Mouse (Mus musculus) kidney, adult 2 months (tissue): ENCODE data around the gene Apod. TPM values are rescaled to one million over a fixed set of nuclear protein-coding genes. Genes with fewer than 3 reads are reported as not detected.

Source experiments
- DNase-seq: peaks from one replicate; pipeline ENCODE4 v3.0.0; 2021
- H3K27ac ChIP-seq: fragments of 200-500 bp; 2 replicates; pipeline ENCODE4 v1.5.1; 2012; ENCODE audit warnings: low read depth, low read length, control low read depth, inconsistent platforms; ENCODE audit not compliant: insufficient read depth
- H3K27me3 ChIP-seq: fragments of 200-500 bp; replicated peaks from 2 replicates; pipeline ENCODE4 v1.6.1; 2012; ENCODE audit warnings: mild to moderate bottlenecking, moderate library complexity, low read length, inconsistent platforms; ENCODE audit not compliant: control insufficient read depth, insufficient read depth
- H3K36me3 ChIP-seq: fragments of 200-500 bp; 2 replicates; pipeline ENCODE4 v1.6.1; 2012; ENCODE audit warnings: mild to moderate bottlenecking, moderate library complexity, low read length, inconsistent platforms; ENCODE audit not compliant: control insufficient read depth, insufficient read depth
- H3K4me1 ChIP-seq: fragments of 200-500 bp; 2 replicates; pipeline ENCODE4 v1.6.1; 2011; ENCODE audit warnings: low read length; ENCODE audit not compliant: control insufficient read depth, insufficient read depth
- H3K4me3 ChIP-seq: fragments of 200-500 bp; 2 replicates; pipeline ENCODE4 v1.5.1; 2011; ENCODE audit warnings: mild to moderate bottlenecking, low read depth, low read length, control low read depth; ENCODE audit not compliant: insufficient read depth
- CTCF ChIP-seq: fragments of 200-500 bp; conservative IDR thresholded peaks from 2 replicates; pipeline ENCODE4 v1.5.1; 2011; ENCODE audit warnings: low read depth, mild to moderate bottlenecking, control low read depth, low read length, moderate library complexity, mixed read lengths; ENCODE audit not compliant: insufficient read depth, insufficient read length
- POLR2A ChIP-seq: fragments of 200-500 bp; IDR thresholded peaks from one replicate; pipeline ENCODE4 v1.6.1; 2011; ENCODE audit warnings: low read depth, low read length, control low read depth
- WGBS: fragments of 180-500 bp; shearing (Covaris S2); methylation state at CpG from one replicate; pipeline ENCODE4 v1.1.7; 2018; 5-methylcytosine and 5-hydroxymethylcytosine counted together
- polyA plus RNA-seq: library from polyadenylated mRNA; depleted of rRNA; stranded (reverse); fragments of >200 nt; gene quantifications from 2 replicates; pipeline ENCODE4 v1.2.3, GENCODE M21; 2012

Gene Apod
- polyA plus RNA-seq, 1 experiment = 1.4 TPM

GRCm38 (mm10) chr16:31286801-31287488, 27.7 kb downstream of the Apod start:
- Histone ChIP-seq H3K4me3 (no peak overlapping the region), H3K36me3 (no peaks in the 10 kb centered on the region), H3K27ac (no peak overlapping the region), H3K27me3 (no peaks in the 10 kb centered on the region), H3K4me1 (no peaks in the 10 kb centered on the region; the same call in 1 of the 2 replicates)
- DNase-seq = no peak
- TF ChIP-seq POLR2A (no peak), CTCF (no peak)
- WGBS = 92% methylated on average over 11 of the region's 11 CpGs

- TF ChIP-seq CTCF (no peak), POLR2A (no peak)
Measured at GRCm38 (mm10) chr16:31281981-31282380, 32.6 kb downstream of the Apod start.

GRCm38 (mm10) chr16:31280176-31280575, 34.4 kb downstream of the Apod start:
- Histone ChIP-seq H3K4me1 (no peaks in the 10 kb centered on the region), H3K36me3 (no peaks in the 10 kb centered on the region), H3K4me3 (no peak overlapping the region), H3K27ac (no peak overlapping the region), H3K27me3 (no peaks in the 10 kb centered on the region)
- 95% methylated on average over 4 of the region's 4 CpGs for WGBS
- DNase-seq = no peak
- no peak for TF ChIP-seq CTCF
- no peak for TF ChIP-seq POLR2A

More at GRCm38 (mm10) chr16:31281981-31282380, 32.6 kb downstream of the Apod start:
- DNase-seq = peak; percentile 60
- Histone ChIP-seq H3K27me3 (no peaks in the 10 kb centered on the region), H3K4me3 (no peak overlapping the region), H3K4me1 (no peaks in the 10 kb centered on the region), H3K36me3 (no peaks in the 10 kb centered on the region), H3K27ac (no peak overlapping the region; the same call in 1 of the 2 replicates)
- 79% methylated on average over 2 of the region's 2 CpGs for whole genome bisulfite sequencing

GRCm38 (mm10) chr16:31278581-31278980, 36.0 kb downstream of the Apod start:
- Histone ChIP-seq H3K4me3 (no peak overlapping the region), H3K4me1 (no peaks in the 10 kb centered on the region), H3K27me3 (no peaks in the 10 kb centered on the region), H3K36me3 (no peaks in the 10 kb centered on the region), H3K27ac (no peak overlapping the region)
- WGBS = 63% methylated on average over 6 of the region's 6 CpGs
- DNase-seq = no peak
- no peak for TF ChIP-seq POLR2A

- no peak overlapping the region for H3K4me3 ChIP-seq
- no peaks in the 10 kb centered on the region for H3K27me3 ChIP-seq
- peak; percentile 47 for DNase-seq
- H3K27ac ChIP-seq = no peak overlapping the region
- TF ChIP-seq POLR2A (no peak), CTCF (no peak)
- no peaks in the 10 kb centered on the region for H3K36me3 ChIP-seq
- peaks cover 4% of the 10 kb centered on the region; the same call in 1 of the 2 replicates for H3K4me1 ChIP-seq
- 51% methylated on average over 2 of the region's 2 CpGs for WGBS
Measured at GRCm38 (mm10) chr16:31278081-31278480, 36.5 kb downstream of the Apod start.

- 60% methylated on average over 7 of the region's 7 CpGs for WGBS
- H3K4me3 ChIP-seq = no peak overlapping the region
Measured at GRCm38 (mm10) chr16:31276962-31277361, 37.6 kb downstream of the Apod start.

GRCm38 (mm10) chr16:31276539-31276938, 38.1 kb downstream of the Apod start:
- Histone ChIP-seq H3K27ac (peak overlapping the region; percentile 95), H3K36me3 (no peaks in the 10 kb centered on the region), H3K4me1 (peaks cover 5% of the 10 kb centered on the region; the same call in 1 of the 2 replicates), H3K4me3 (no peak overlapping the region), H3K27me3 (no peaks in the 10 kb centered on the region)
- DNase-seq = peak; percentile 91
- 73% methylated on average over 7 of the region's 7 CpGs for WGBS
- TF ChIP-seq CTCF (no peak), POLR2A (no peak)

More at GRCm38 (mm10) chr16:31276962-31277361, 37.6 kb downstream of the Apod start:
- Histone ChIP-seq H3K4me1 (peaks cover 4% of the 10 kb centered on the region; the same call in 1 of the 2 replicates), H3K27me3 (no peaks in the 10 kb centered on the region), H3K36me3 (no peaks in the 10 kb centered on the region), H3K27ac (peak overlapping the region; percentile 95)
- peak; percentile 49 for DNase-seq
- TF ChIP-seq CTCF = no peak
- no peak for TF ChIP-seq POLR2A
